Mouse (Mus musculus): ENCODE results near the gene Phf21a. TPM values are rescaled to one million over a fixed set of nuclear protein-coding genes. Genes with fewer than 3 reads are reported as not detected.
"Not testable (repeated sequence)": the region's sequence is repeated elsewhere in the genome, so short reads cannot be mapped to it uniquely, and the experiment has no call there.

Gene Phf21a
- total RNA-seq, 2 experiments from 2014 or later = 2.0 to 41.5 TPM

DNA sequence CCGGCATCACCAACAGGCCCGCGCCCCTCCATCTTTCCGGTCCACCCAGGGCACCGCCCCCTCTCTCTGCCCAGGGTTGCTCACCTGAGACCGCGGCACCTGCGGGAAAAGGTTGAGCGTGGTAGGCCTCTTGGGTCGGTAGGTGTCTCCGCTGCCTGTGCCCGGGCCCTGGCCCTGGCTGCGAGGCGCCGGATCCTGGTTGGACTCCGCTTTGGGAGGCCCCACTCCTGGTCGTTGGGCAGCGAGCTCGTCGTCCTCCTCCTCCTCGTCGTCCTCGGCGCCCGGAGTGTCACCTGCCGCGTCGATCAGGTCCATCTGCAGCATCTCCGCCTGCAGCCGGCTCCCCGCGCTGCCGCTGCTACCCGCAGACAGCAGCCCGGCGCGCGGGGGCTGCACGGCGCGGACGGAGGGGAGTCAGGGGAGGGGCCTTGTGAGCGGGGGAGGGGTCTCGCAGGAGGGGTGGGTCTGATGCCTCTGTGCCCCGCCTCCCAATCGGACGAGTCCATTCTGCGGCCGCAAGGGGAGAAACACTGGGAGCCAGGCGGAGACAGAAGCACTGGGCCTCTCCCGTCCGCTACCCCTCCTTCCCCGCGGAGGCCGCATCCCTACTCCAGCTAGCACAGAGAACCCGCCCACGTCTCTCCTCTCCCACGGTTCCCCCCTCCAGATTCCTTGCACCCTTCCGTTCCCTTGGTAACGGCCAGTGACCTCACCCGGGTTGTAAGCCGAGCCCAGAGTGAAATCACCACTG is 296.1 kb downstream of the Phf21a start:
- ATAC-seq (replicated peaks; ENCODE audit: low FRiP score, poor library complexity, severe bottlenecking) = no peak

DNA sequence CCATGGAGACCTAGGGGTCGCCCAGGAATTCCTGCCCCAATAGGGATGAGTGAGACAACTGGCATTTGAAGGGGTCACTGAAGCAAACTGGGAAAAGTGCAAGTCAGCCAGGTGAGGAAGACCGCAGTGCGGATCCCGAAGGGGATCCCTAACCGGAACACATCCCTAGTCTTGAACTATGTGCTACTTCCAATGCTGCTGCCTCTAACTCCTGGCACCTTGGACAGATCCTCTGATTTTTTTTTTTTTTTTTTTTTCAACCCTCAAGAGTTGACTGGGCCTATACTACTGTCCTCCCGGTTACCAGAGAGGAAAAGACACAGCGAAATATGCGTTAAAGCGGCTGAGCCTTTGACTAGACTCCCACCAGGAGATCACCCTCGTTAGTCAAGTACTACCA is 296.7 kb downstream of the Phf21a start:
- no peak for ATAC-seq (replicated peaks; ENCODE audit: low FRiP score, poor library complexity, severe bottlenecking)

DNA sequence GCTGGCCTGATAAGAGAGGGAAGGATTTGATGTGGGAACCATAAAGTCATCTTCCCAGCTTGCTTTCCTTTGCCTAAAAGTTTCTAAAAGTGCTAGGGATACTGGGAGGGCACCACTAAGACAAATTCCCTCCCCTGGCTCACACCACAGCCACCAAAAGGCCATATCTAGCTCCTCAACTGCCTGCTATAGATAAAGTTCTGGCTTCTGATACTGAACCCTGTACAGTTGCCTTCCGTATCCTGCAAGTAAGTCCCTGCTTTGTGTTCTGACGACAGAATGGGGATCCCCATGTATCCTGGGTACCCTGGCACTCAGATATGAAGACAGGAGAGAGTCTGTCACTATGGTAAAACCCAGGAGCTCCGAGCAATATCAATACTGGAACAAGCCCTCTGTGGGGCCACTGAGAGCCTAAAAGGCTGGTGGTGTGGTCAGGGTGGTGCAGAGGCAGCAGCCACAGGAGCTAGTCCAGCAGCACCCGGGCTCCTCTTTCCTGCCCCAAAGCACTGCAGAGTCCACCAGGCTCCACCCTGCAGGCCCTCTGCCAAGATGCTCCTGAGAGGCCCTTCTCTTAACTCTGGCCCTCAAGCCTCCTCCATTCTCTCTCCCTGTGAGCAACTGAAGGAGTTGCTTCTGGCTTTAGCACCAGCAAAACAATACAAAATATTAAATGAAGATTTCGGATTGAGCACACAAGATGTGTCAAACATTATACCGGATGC is 297.5 kb downstream of the Phf21a start:
- ATAC-seq (replicated peaks; ENCODE audit: low FRiP score, poor library complexity, severe bottlenecking) = no peak

DNA sequence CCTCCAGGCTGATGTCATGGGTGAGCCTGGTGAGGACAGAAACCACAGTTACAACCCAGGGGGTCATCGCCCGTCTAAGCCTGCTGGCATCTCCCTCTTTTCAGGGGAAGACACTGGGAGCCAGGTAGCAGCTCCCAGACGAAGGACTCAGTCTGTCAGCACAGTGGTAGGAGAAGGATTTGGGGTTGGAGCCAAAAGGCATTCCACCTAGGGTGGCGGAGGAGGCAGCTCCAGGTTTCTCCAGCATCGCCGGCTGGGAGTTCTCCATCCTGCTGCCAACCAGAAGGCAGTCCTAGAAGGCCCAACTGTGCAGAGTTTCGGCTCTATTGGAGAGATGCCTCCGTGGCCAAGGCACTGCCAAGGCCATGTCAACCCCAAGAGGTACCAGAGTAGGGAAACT is 298.2 kb downstream of the Phf21a start:
- ATAC-seq (replicated peaks; ENCODE audit: low FRiP score, poor library complexity, severe bottlenecking) = no peak

- ATAC-seq (replicated peaks; ENCODE audit: low FRiP score, poor library complexity, severe bottlenecking) = no peak
Measured at GRCm38 (mm10) chr2:92391703-92392317, 298.9 kb downstream of the Phf21a start.

DNA sequence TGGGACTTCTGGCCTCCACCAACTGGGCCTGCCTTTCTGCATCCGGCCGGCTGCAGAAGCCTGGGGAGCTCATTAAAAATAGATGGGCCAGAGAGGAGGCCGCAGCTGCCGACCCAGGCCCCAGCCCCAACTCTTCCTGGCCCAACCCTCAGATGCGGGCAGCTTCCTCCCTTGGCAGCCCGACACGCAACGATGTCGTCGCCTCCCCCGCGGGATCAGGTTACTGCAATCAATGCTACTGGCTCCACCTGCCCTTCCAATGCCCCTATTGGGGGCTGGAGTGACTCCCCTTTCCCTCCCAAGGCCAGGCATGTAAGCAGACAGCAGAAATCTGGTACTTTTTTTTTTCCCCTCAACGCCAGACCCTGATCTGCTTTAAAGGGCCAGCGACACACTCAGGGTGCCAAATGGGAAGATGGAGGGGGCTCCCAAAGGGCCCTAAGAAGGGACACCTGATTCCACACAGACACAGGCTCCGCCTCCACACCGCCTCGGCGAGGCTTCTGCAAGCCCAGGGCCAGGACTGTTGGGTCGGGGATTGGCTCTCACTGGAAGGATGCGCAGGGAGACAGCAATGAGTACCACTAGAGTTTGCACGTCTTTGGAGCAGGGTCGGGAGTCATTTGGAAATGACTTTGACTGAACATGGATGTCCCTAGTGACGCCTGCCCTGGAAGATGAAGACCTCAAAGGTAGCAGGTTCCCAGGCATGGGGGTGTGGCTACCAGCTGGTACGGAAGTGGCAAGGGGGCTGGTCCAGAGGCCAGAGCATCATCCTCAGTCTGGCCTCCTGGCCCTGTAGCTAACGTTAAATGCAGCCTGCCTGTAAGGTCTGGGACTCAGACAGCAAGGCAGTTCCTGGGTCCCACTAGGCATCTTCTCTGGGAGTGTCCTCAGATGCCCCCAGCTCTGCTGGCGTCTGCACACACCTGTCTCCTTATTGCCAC is 299.7 kb downstream of the Phf21a start:
- no peak for ATAC-seq (replicated peaks; ENCODE audit: low FRiP score, poor library complexity, severe bottlenecking)

DNA sequence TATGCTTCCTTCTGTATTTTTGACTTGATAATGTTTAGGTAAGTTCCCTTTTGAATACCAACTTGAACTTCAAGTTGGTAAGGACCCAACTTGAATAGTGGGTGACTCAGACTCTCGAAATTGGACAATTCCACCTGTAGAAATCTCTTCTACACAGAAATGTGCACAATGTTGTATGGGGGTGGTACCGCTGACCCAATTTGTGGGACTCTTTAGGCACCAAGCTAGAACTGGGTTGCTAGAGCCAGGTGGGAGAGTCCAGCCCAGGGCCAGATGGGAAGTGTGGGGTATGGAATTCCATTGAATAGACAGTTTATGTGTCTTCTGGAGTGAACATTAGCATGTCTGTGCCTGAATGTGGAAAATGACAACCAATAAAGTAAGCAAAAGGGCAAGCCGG is 302.6 kb downstream of the Phf21a start:
- ATAC-seq (replicated peaks; ENCODE audit: low FRiP score, poor library complexity, severe bottlenecking) = no peak

DNA sequence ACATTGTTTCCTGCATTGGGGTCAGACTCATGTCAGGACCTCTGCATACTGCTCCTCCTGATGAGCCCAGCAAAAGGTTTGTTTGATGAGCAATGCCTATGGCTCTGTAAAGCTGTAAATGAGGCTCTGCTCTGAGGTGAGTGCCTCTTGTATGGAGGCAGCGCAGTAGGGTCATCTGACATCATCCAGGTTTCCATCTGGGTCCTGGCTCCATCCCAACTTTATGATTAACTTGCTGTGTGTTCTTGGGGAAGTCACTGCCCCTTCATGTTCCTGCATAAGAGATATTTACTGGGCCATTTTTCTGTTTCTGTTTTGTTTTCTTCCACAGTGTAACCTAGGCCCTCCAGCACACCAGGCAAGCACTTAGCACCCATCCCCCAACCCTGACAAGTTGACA is 304.5 kb downstream of the Phf21a start:
- ATAC-seq (replicated peaks; ENCODE audit: low FRiP score, poor library complexity, severe bottlenecking) = no peak

- not testable (repeated sequence) for ATAC-seq (replicated peaks; ENCODE audit: low FRiP score, poor library complexity, severe bottlenecking)
Measured at GRCm38 (mm10) chr2:92399877-92400276, 307.0 kb downstream of the Phf21a start.

GRCm38 (mm10) chr2:92400682-92401081 is 307.8 kb downstream of the Phf21a start:
- no peak for ATAC-seq (replicated peaks; ENCODE audit: low FRiP score, poor library complexity, severe bottlenecking)

DNA sequence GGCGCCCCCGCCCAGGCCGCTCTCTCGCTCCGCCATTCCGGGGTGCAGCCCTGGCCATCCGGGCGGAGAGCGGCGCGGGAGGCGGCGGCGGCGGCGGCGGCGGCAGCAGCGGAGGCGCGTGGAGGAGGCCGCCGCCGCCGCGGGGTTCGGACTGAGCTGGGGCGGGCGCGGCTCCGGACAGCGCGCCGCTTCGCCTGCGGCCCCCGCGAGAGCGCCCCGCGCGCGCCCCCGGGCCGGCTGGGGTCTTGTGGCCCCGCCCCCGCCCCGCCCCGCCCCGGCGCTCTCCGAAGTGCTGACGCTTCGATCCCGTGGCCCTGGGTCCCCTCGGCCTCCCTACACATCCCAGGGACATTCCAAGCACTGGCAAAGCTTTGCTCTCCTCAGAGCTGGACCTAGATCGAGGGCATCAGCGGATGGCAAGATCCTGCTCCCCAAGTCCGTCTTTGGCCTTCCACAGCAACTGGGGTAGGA is 308.2 kb downstream of the Phf21a start, which contains the start of gene Mapk8ip1:
Gene Mapk8ip1 (minus strand): TSS at position 173 of the 471 bp plus-strand sequence.
- no peak for ATAC-seq (replicated peaks; ENCODE audit: low FRiP score, poor library complexity, severe bottlenecking)

DNA sequence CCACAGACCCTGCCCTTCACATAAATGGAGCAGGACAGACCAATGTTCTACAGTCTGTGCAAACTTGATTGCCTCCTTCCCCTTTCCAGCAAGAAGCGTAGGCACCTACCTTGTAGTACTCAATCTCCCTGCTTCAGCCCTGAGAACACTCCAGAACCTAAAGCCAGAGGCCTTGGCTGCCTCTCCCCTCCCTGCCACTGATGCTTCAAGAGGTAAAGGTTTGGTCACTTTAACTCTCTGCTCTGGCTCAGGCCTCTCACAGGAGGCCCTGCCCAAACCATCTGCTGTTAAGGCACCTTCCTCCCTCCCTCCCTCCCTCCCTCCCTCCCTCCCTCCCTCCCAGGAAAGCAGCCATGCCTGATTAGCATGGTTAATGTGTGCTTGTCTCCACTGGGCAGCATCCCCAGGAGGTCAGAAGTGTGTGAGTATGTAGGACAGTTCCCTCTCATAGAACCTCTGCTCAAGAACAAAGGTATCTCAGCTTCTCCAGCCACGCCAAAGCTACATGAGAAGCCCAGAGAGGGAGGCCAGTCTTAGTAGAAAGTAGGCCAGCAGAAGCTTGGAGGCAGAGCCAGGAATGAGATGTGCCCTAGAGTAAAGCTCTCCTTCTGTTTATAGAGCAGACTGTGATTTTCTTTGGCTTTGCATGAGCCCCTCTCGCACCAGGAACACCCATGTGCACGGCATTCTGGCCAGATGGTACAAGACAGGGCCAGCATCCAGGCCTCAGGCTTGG is 309.8 kb downstream of the Phf21a start:
- no peak for ATAC-seq (replicated peaks; ENCODE audit: low FRiP score, poor library complexity, severe bottlenecking)

GRCm38 (mm10) chr2:92403776-92404319 is 310.9 kb downstream of the Phf21a start:
- ATAC-seq (replicated peaks; ENCODE audit: low FRiP score, poor library complexity, severe bottlenecking) = no peak

DNA sequence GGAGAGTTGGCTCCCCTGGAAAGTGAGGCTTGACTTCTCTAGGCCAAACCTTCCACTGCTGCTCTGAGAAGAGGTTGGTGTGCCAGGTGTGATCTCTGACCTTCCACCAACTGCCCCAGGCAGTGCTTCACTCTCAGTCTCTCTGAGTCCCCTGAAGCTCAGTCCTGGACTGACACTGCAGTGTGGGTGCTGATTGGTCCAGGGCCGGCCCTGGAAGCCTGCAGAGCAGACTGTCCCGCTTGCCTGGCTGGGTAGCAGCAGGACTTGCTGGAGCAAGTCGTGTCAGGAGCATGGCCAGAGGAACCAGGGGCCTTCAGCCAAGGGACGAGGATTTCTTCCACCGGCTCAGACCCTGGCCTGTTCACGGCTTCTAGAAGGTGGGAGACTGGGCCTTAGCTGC is 311.8 kb downstream of the Phf21a start:
- no peak for ATAC-seq (replicated peaks; ENCODE audit: low FRiP score, poor library complexity, severe bottlenecking)

DNA sequence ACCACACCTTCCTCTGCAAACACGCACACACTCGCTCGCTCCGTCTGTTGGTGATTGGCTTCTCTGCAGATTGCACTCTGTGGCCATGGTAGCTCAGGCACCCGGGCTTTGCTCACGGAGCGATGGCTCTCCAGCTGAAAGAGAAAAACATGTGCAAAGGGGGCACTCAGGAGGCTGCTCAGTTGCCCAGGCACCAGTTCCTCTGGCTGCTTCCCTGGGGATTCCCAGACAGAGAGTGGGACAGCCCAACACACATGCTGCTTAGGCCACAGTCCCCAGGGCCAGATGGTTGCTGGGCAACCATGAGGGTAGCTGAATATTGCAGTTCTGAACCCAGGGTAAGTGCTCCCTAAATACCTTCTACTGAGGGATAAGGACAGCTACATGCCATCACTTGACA is 312.8 kb downstream of the Phf21a start:
- no peak for ATAC-seq (replicated peaks; ENCODE audit: low FRiP score, poor library complexity, severe bottlenecking)

- no peak for ATAC-seq (replicated peaks; ENCODE audit: low FRiP score, poor library complexity, severe bottlenecking)
Measured at GRCm38 (mm10) chr2:92408309-92409045, 315.6 kb downstream of the Phf21a start.

DNA sequence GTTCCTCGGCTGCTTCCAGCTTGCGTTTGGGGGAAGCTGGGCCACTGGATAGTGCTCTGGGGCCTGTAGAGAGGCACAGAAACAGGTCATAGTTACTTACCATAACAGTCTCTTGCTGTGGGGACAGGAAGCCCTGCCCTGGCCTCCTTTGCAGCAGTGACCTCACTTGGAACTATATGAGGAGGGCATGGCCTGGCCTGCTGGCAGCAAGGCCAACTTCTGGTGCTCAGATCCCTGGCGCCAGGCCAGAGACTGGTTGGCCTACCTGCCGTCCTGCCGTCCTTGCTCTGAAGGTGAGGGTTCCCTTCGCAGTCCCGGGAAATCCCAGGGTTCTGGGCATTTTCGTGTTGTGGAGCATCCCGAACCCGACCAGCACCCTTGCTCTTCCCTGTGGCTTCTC is 318.8 kb downstream of the Phf21a start:
- no peak for ATAC-seq (replicated peaks; ENCODE audit: low FRiP score, poor library complexity, severe bottlenecking)

Data from erythroid progenitor cell, adult 5-6 weeks (primary cell).